Mouse (Mus musculus) CH12.LX (cell line): ENCODE results near the gene Wrnip1. TPM values are rescaled to one million over a fixed set of nuclear protein-coding genes. Genes with fewer than 3 reads are reported as not detected.

Experiments used
- DNase-seq: peaks from one replicate; pipeline ENCODE4 v3.0.0-alpha.2; 2013; ENCODE audit errors: extremely low read depth
- H3K27ac ChIP-seq: 2 replicates; pipeline ENCODE4 v1.5.1; 2012; ENCODE audit warnings: low read depth, mild to moderate bottlenecking, control low read depth, moderate library complexity; ENCODE audit not compliant: insufficient read depth
- H3K27me3 ChIP-seq: replicated peaks from 2 replicates; pipeline ENCODE3; 2012; ENCODE audit warnings: inconsistent platforms
- H3K36me3 ChIP-seq, 2 experiments: replicated peaks in 1 of 2; 2 replicates each; pipeline versions ENCODE3 to v1.6.1; 2012; ENCODE audit warnings: inconsistent platforms in 1 of 2, low read length in 1 of 2, mild to moderate bottlenecking in 1 of 2, mixed read lengths in 1 of 2, moderate library complexity in 1 of 2; ENCODE audit not compliant: control insufficient read depth in 1 of 2, insufficient read depth in 1 of 2
- H3K4me1 ChIP-seq, 2 experiments: 2 replicates each; pipeline ENCODE4 v1.6.1; 2012; ENCODE audit warnings: inconsistent platforms in 1 of 2, moderate library complexity in 1 of 2; ENCODE audit not compliant: insufficient read depth in 2 of 2, control insufficient read depth in 1 of 2
- H3K4me2 ChIP-seq: 2 replicates; pipeline ENCODE4 v1.6.1; 2012; ENCODE audit warnings: low read depth, mild to moderate bottlenecking, control low read depth; ENCODE audit not compliant: poor library complexity, insufficient read depth, severe bottlenecking
- H3K4me3 ChIP-seq, 3 experiments: fragments of 150-350 bp in 1 of 3; sonication (generic) in 1 of 3; replicated peaks in 1 of 3; 2 replicates each; pipeline versions ENCODE3 to v1.5.1; 2011 to 2012; ENCODE audit warnings: low read depth in 2 of 3, low read length in 2 of 3, mild to moderate bottlenecking in 2 of 3, moderate library complexity in 2 of 3, control low read depth in 1 of 3, improper control_type of control experiment in 1 of 3, inconsistent platforms in 1 of 3, mixed read lengths in 1 of 3; ENCODE audit not compliant: poor library complexity in 1 of 3
- H3K79me2 ChIP-seq: replicated peaks from 2 replicates; pipeline ENCODE4 v1.6.1; 2012; ENCODE audit warnings: mild to moderate bottlenecking, moderate library complexity; ENCODE audit not compliant: control insufficient read depth, poor library complexity, insufficient read depth, severe bottlenecking; ENCODE audit errors: extremely low read depth
- H3K9ac ChIP-seq: 2 replicates; pipeline ENCODE4 v1.6.1; 2012; ENCODE audit warnings: low read depth, mild to moderate bottlenecking, control low read depth, moderate library complexity; ENCODE audit not compliant: insufficient read depth
- H3K9me3 ChIP-seq: replicated peaks from 2 replicates; pipeline ENCODE3; 2012; ENCODE audit warnings: low read length, inconsistent platforms, mixed read lengths
- BHLHE40 ChIP-seq: IDR thresholded peaks from 2 replicates; pipeline ENCODE4 v1.6.1; 2011; ENCODE audit warnings: mild to moderate bottlenecking, low read depth, low read length, improper control_type of control experiment
- CHD1 ChIP-seq: IDR thresholded peaks from 2 replicates; pipeline ENCODE4 v1.6.1; 2012; ENCODE audit warnings: low read depth, low read length, improper control_type of control experiment, inconsistent platforms
- CTCF ChIP-seq, 2 experiments: IDR thresholded peaks in 1 of 2; conservative IDR thresholded peaks in 1 of 2; 2 replicates each; pipeline ENCODE4 v1.5.1; 2011 to 2012; ENCODE audit warnings: low read depth in 2 of 2, low read length in 2 of 2, improper control_type of control experiment in 1 of 2, inconsistent platforms in 1 of 2, mild to moderate bottlenecking in 1 of 2, moderate library complexity in 1 of 2
- E2F4 ChIP-seq: IDR thresholded peaks from 2 replicates; pipeline ENCODE4 v1.6.1; 2011; ENCODE audit warnings: low read depth, low read length, improper control_type of control experiment; ENCODE audit not compliant: insufficient replicate concordance
- EP300 ChIP-seq: IDR thresholded peaks from 2 replicates; pipeline ENCODE4 v1.6.1; 2011; ENCODE audit warnings: low read length, improper control_type of control experiment
- HCFC1 ChIP-seq: IDR thresholded peaks from 2 replicates; pipeline ENCODE4 v1.6.1; 2012; ENCODE audit warnings: low read depth, mild to moderate bottlenecking, inconsistent platforms, low read length, improper control_type of control experiment
- IRF4 ChIP-seq: IDR thresholded peaks from 2 replicates; pipeline ENCODE4 v1.6.1; 2014; ENCODE audit warnings: low read depth, mild to moderate bottlenecking, inconsistent platforms, low read length, improper control_type of control experiment
- JUN ChIP-seq: IDR thresholded peaks from 2 replicates; pipeline ENCODE4 v1.6.1; 2011; ENCODE audit warnings: low read depth, mild to moderate bottlenecking, low read length, improper control_type of control experiment, moderate library complexity; ENCODE audit not compliant: insufficient read depth
- JUND ChIP-seq: conservative IDR thresholded peaks from 2 replicates; pipeline ENCODE4 v1.6.1; 2011; ENCODE audit warnings: low read depth, low read length, improper control_type of control experiment
- KAT2A ChIP-seq: IDR thresholded peaks from 2 replicates; pipeline ENCODE4 v1.6.1; 2012; ENCODE audit warnings: low read length, improper control_type of control experiment, inconsistent platforms; ENCODE audit not compliant: insufficient replicate concordance
- MAFK ChIP-seq: IDR thresholded peaks from 2 replicates; pipeline ENCODE4 v1.6.1; 2011; ENCODE audit warnings: low read length, improper control_type of control experiment; ENCODE audit not compliant: insufficient replicate concordance
- MAZ ChIP-seq: IDR thresholded peaks from 2 replicates; pipeline ENCODE4 v1.6.1; 2012; ENCODE audit warnings: low read depth, mild to moderate bottlenecking, inconsistent platforms, low read length, improper control_type of control experiment, moderate library complexity
- MEF2A ChIP-seq: IDR thresholded peaks from 2 replicates; pipeline ENCODE4 v1.6.1; 2014; ENCODE audit warnings: low read depth, mild to moderate bottlenecking, inconsistent platforms, low read length, improper control_type of control experiment, borderline replicate concordance
- NRF1 ChIP-seq: IDR thresholded peaks from 2 replicates; pipeline ENCODE4 v1.6.1; 2014; ENCODE audit warnings: low read depth, mild to moderate bottlenecking, inconsistent platforms, low read length, improper control_type of control experiment, moderate library complexity
- PAX5 ChIP-seq: IDR thresholded peaks from 2 replicates; pipeline ENCODE4 v1.6.1; 2012; ENCODE audit warnings: low read length, inconsistent platforms, mixed read lengths
- POLR2A ChIP-seq: IDR thresholded peaks from 2 replicates; pipeline ENCODE4 v1.6.1; 2011; ENCODE audit warnings: low read depth, mild to moderate bottlenecking, improper control_type of control experiment, low read length
- RAD21 ChIP-seq: IDR thresholded peaks from 2 replicates; pipeline ENCODE4 v1.6.1; 2011; ENCODE audit warnings: low read depth, mild to moderate bottlenecking, low read length, improper control_type of control experiment, moderate library complexity
- SIN3A ChIP-seq: IDR thresholded peaks from 2 replicates; pipeline ENCODE4 v1.6.1; 2012; ENCODE audit warnings: low read length, improper control_type of control experiment, inconsistent platforms
- TCF12 ChIP-seq: IDR thresholded peaks from 2 replicates; pipeline ENCODE4 v1.6.1; 2014; ENCODE audit warnings: low read depth, mild to moderate bottlenecking, inconsistent platforms, low read length, improper control_type of control experiment
- USF1 ChIP-seq: IDR thresholded peaks from 2 replicates; pipeline ENCODE4 v1.6.1; 2014; ENCODE audit warnings: low read depth, mild to moderate bottlenecking, inconsistent platforms, low read length, improper control_type of control experiment
- USF2 ChIP-seq: conservative IDR thresholded peaks from 2 replicates; pipeline ENCODE4 v1.6.1; 2011; ENCODE audit warnings: low read depth, low read length, improper control_type of control experiment
- ZKSCAN1 ChIP-seq: IDR thresholded peaks from 2 replicates; pipeline ENCODE4 v1.6.1; 2012; ENCODE audit warnings: low read depth, inconsistent platforms, low read length, improper control_type of control experiment, borderline replicate concordance
- dilution Hi-C: fragments of 300-500 bp; cut with MboI; formaldehyde crosslinking; loops from 2 replicates; pipeline ENCODE4 v1.14.3; 2020; ENCODE audit warnings: low sequenced_read_pairs; ENCODE audit not compliant: extremely low pct_unique_long_range_greater_than_20kb, extremely low pct_ligation_motif_present
- in situ Hi-C: fragments of 300-500 bp; cut with MboI; formaldehyde crosslinking; loops from 3 replicates; pipeline ENCODE4 v1.14.3; 2019; ENCODE audit warnings: low sequenced_read_pairs, low pct_ligation_motif_present, low pct_unique_long_range_greater_than_20kb, mixed read lengths
- polyA plus RNA-seq: library from polyadenylated mRNA; unstranded; fragments of >175 nt; gene quantifications from 2 replicates; pipeline ENCODE4 v1.2.1, GENCODE M21; 2012; ENCODE audit warnings: low read depth; ENCODE audit not compliant: insufficient read length
- total RNA-seq, 2 experiments: library from RNA; depleted of rRNA; stranded (reverse); fragments of 300-350 nt in 1 of 2; fragments of >200 nt in 1 of 2; gene quantifications; 2 replicates each; pipeline ENCODE4 v1.2.3; 2012 to 2014

Gene Wrnip1
- total and polyA plus RNA-seq, 3 experiments: 47.4 to 61.4 (median 60.5) TPM

- Histone ChIP-seq H3K79me2 (no peaks in the 10 kb centered on the region), H3K4me1 (no peaks in the 10 kb centered on the region), H3K4me2 (no peak overlapping the region), H3K4me3 (no peak overlapping the region)
- no peak for TF ChIP-seq MEF2A
- no peak for TF ChIP-seq BHLHE40
- no peak for TF ChIP-seq ZKSCAN1
- no peak for TF ChIP-seq SIN3A
- no peak for TF ChIP-seq MAFK
- TF ChIP-seq TCF12: no peak
- no peak for TF ChIP-seq HCFC1
- TF ChIP-seq JUND: no peak
- no peak for TF ChIP-seq MAZ
- no peak for TF ChIP-seq IRF4
- TF ChIP-seq, all 38 proteins: peak for 0
- Histone ChIP-seq H3K9ac (no peak overlapping the region), H3K9me3 (no peaks in the 10 kb centered on the region), H3K27me3 (no peaks in the 10 kb centered on the region), H3K36me3 (no peaks in the 10 kb centered on the region), H3K27ac (no peak overlapping the region)
- dilution Hi-C loops: no loop called here
- in situ Hi-C loops: no loop called here
- DNase-seq: no peak
Observed at GRCm38 (mm10) chr13:32752066-32752657, 49.7 kb upstream of the Wrnip1 start.

- Histone ChIP-seq H3K4me3 (no peak overlapping the region), H3K9ac (no peak overlapping the region), H3K4me1 (no peaks in the 10 kb centered on the region), H3K27ac (no peak overlapping the region), H3K9me3 (no peaks in the 10 kb centered on the region), H3K4me2 (no peak overlapping the region), H3K79me2 (no peaks in the 10 kb centered on the region), H3K36me3 (no peaks in the 10 kb centered on the region), H3K27me3 (no peaks in the 10 kb centered on the region)
- DNase-seq: no peak
- no peak for TF ChIP-seq HCFC1
- TF ChIP-seq KAT2A: no peak
- no peak for TF ChIP-seq EP300
- in situ Hi-C loops: no loop called here
- dilution Hi-C loops: no loop called here
Observed at GRCm38 (mm10) chr13:32759036-32759435, 42.8 kb upstream of the Wrnip1 start.

DNA sequence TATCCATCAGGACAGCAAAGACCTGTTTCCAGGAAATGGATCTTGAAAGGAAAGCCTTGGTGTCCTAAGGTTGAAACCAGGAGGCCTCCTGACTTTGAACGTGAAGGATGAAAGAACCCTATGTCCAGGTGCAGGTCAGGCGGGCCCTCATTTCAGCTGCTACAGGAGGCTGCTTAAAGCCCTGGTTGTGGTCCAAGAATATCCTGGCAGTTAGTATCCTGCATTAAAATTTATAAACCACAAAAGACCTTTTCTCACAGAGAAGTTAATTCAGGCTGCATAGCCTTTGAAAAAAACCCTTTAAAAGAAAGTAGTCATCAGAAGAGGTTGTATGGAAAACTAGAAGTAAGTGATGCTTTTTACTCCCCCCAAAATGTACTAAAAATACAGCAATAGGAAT, 41.0 kb upstream of the Wrnip1 start:
- in situ Hi-C loops: no loop called here
- no peak for DNase-seq
- TF ChIP-seq CHD1 (no peak), JUN (no peak), USF1 (no peak), PAX5 (no peak), EP300 (no peak), E2F4 (no peak), NRF1 (no peak), KAT2A (no peak), POLR2A (no peak), RAD21 (no peak), CTCF (conservative IDR thresholded peaks at IDR 0.05 in 1 of 2, IDR thresholded peaks at IDR 0.05 in 1 of 2; ENCODE audit: low read depth in 2 of 2, low read length in 2 of 2) (no peak), MAZ (no peak), ZKSCAN1 (no peak), USF2 (no peak)
- TF ChIP-seq, all 38 proteins: peak for 0
- Histone ChIP-seq H3K4me2 (no peak overlapping the region), H3K79me2 (no peaks in the 10 kb centered on the region), H3K4me1 (peaks cover 0 to 6% of the 10 kb centered on the region in 2 experiments; a peak in 1 of 4 replicates), H3K27me3 (no peaks in the 10 kb centered on the region), H3K27ac (no peak overlapping the region), H3K36me3 (no peaks in the 10 kb centered on the region), H3K4me3 (no peak overlapping the region), H3K9me3 (no peaks in the 10 kb centered on the region), H3K9ac (no peak overlapping the region)
- dilution Hi-C loops: no loop called here
